Mouse (Mus musculus) intestine, postnatal 0 days (tissue): Measurements from ENCODE around the gene Alox8. TPM values are rescaled to one million over a fixed set of nuclear protein-coding genes. Genes with fewer than 3 reads are reported as not detected.
A peak's percentile ranks its signal among the peaks of the same experiment; 100 is the strongest.

Experiments
- ATAC-seq: fragments of 200-750 bp; cut with Nextera tagmentation; 2 replicates; pipeline ENCODE4 v1.8.0; 2017; ENCODE audit warnings: mild to moderate bottlenecking, moderate TSS enrichment, moderate library complexity
- H3K27ac ChIP-seq: fragments of 300-500 bp; sonication (generic); 2 replicates; pipeline ENCODE4 v1.5.1; 2014; ENCODE audit warnings: mild to moderate bottlenecking, low read depth, low read length, moderate library complexity
- H3K27me3 ChIP-seq: fragments of 300-500 bp; sonication (generic); replicated peaks from 2 replicates; pipeline ENCODE4 v1.6.1; 2014; ENCODE audit warnings: low read length, mixed read lengths; ENCODE audit not compliant: control insufficient read depth, insufficient read depth
- H3K36me3 ChIP-seq: fragments of 300-500 bp; sonication (generic); 2 replicates; pipeline ENCODE4 v1.6.1; 2014; ENCODE audit warnings: mild to moderate bottlenecking, moderate library complexity; ENCODE audit not compliant: control insufficient read depth, insufficient read depth
- H3K4me1 ChIP-seq: fragments of 300-500 bp; sonication (generic); replicated peaks from 2 replicates; pipeline ENCODE4 v1.6.1; 2014; ENCODE audit warnings: antibody characterized with exemption, low read length, mixed read lengths; ENCODE audit not compliant: control insufficient read depth, insufficient read depth
- H3K4me2 ChIP-seq: fragments of 300-500 bp; sonication (generic); replicated peaks from 2 replicates; pipeline ENCODE4 v1.6.1; 2014; ENCODE audit warnings: low read depth, mild to moderate bottlenecking, moderate library complexity
- H3K4me3 ChIP-seq: fragments of 300-500 bp; sonication (generic); 2 replicates; pipeline ENCODE4 v1.5.1; 2014; ENCODE audit warnings: low read depth, low read length
- H3K9ac ChIP-seq: fragments of 300-500 bp; sonication (generic); 2 replicates; pipeline ENCODE4 v1.6.1; 2014; ENCODE audit warnings: mild to moderate bottlenecking, low read depth, low read length
- H3K9me3 ChIP-seq: fragments of 300-500 bp; sonication (generic); 2 replicates; pipeline ENCODE4 v1.6.1; 2016; ENCODE audit warnings: mixed run types; ENCODE audit not compliant: control insufficient read depth
- CTCF ChIP-seq: sonication (generic); IDR thresholded peaks from 2 replicates; pipeline ENCODE4 v1.5.1; 2016; ENCODE audit warnings: low read depth, mild to moderate bottlenecking, control low read depth, antibody characterized with exemption, moderate library complexity
- WGBS: fragments of 180-500 bp; shearing (Covaris S2); extraction: QIAGEN DNeasy Blood & Tissue Kit; methylation state at CpG from one replicate; pipeline ENCODE4 v1.1.7; 2014; 5-methylcytosine and 5-hydroxymethylcytosine counted together
- polyA plus RNA-seq: library from polyadenylated mRNA; unstranded; fragments of >200 nt; fragmentation: Nextera tagmentation; extraction: Ambion mirVana; gene quantifications from 2 replicates; pipeline ENCODE4 v1.2.1, GENCODE M21; 2015

The Alox8 gene
- polyA plus RNA-seq, 1 experiment from 2014 or later, result not detected

GRCm38 (mm10) chr11:69172606-69173005 lies 25.0 kb downstream of the Alox8 start:
- ATAC-seq, result no peak
- Histone ChIP-seq H3K27ac (no peak overlapping the region), H3K4me1 (no peaks in the 10 kb centered on the region), H3K36me3 (no peaks in the 10 kb centered on the region), H3K4me3 (no peak overlapping the region), H3K9me3 (no peaks in the 10 kb centered on the region), H3K27me3 (no peaks in the 10 kb centered on the region), H3K9ac (no peak overlapping the region), H3K4me2 (no peak overlapping the region)
- WGBS, result 80% methylated on average over 2 of the region's 2 CpGs
- TF ChIP-seq CTCF, result no peak

GRCm38 (mm10) chr11:69171626-69172025 lies 26.0 kb downstream of the Alox8 start:
- no peaks in the 10 kb centered on the region for H3K27me3 ChIP-seq
- no peak for ATAC-seq
- peak; percentile 88 for TF ChIP-seq CTCF
- WGBS, result 30% methylated on average over 7 of the region's 7 CpGs
- no peak overlapping the region for H3K4me3 ChIP-seq
- no peak overlapping the region for H3K27ac ChIP-seq
- H3K9ac ChIP-seq, result no peak overlapping the region
- H3K36me3 ChIP-seq, result no peaks in the 10 kb centered on the region
- no peaks in the 10 kb centered on the region for H3K9me3 ChIP-seq
- H3K4me2 ChIP-seq, result no peak overlapping the region
- H3K4me1 ChIP-seq, result no peaks in the 10 kb centered on the region

GRCm38 (mm10) chr11:69169313-69169712 lies 28.3 kb downstream of the Alox8 start:
- no peaks in the 10 kb centered on the region for H3K27me3 ChIP-seq
- H3K36me3 ChIP-seq, result no peaks in the 10 kb centered on the region
- H3K4me2 ChIP-seq, result no peak overlapping the region
- H3K9ac ChIP-seq, result no peak overlapping the region
- TF ChIP-seq CTCF, result no peak
- ATAC-seq, result no peak
- 80% methylated on average over 12 of the region's 12 CpGs for WGBS
- H3K4me3 ChIP-seq, result no peak overlapping the region
- no peak overlapping the region for H3K27ac ChIP-seq
- H3K4me1 ChIP-seq, result no peaks in the 10 kb centered on the region
- no peaks in the 10 kb centered on the region for H3K9me3 ChIP-seq

- Histone ChIP-seq H3K36me3 (no peaks in the 10 kb centered on the region), H3K9me3 (no peaks in the 10 kb centered on the region), H3K4me2 (no peak within 1 kb of the TSS), H3K4me3 (no peak within 1 kb of the TSS), H3K27me3 (peaks cover 26% of the 10 kb centered on the region; the same call in 1 of the 2 replicates), H3K9ac (no peak within 1 kb of the TSS), H3K27ac (no peak within 1 kb of the TSS), H3K4me1 (no peaks in the 10 kb centered on the region)
- no peak for TF ChIP-seq CTCF
- WGBS, result 2% methylated on average over 18 of the region's 18 CpGs
- ATAC-seq, result no peak
Observed at GRCm38 (mm10) chr11:69156800-69157199, 40.8 kb downstream of the Alox8 start, which contains the start of gene Alox12b. Gene Alox12b, plus strand, starts transcription at chr11:69156989.

- no peak for ATAC-seq
- Histone ChIP-seq H3K27me3 (peaks cover 29% of the 10 kb centered on the region; the same call in 1 of the 2 replicates), H3K4me1 (no peaks in the 10 kb centered on the region), H3K9ac (no peak overlapping the region), H3K4me3 (no peak overlapping the region), H3K9me3 (no peaks in the 10 kb centered on the region), H3K36me3 (no peaks in the 10 kb centered on the region), H3K4me2 (no peak overlapping the region), H3K27ac (no peak overlapping the region)
- TF ChIP-seq CTCF, result no peak
- 31% methylated on average over 1 of the region's 1 CpGs for WGBS
Observed at GRCm38 (mm10) chr11:69155351-69155750, 42.3 kb downstream of the Alox8 start.

- 78% methylated on average over 8 of the region's 8 CpGs for WGBS
- no peak overlapping the region for H3K4me2 ChIP-seq
- H3K27ac ChIP-seq, result no peak overlapping the region
- H3K9ac ChIP-seq, result no peak overlapping the region
- no peaks in the 10 kb centered on the region for H3K36me3 ChIP-seq
- ATAC-seq, result no peak
- TF ChIP-seq CTCF, result no peak
- peaks cover 29% of the 10 kb centered on the region; the same call in 1 of the 2 replicates for H3K27me3 ChIP-seq
- H3K4me1 ChIP-seq, result no peaks in the 10 kb centered on the region
- no peak overlapping the region for H3K4me3 ChIP-seq
- no peaks in the 10 kb centered on the region for H3K9me3 ChIP-seq
Observed at GRCm38 (mm10) chr11:69153831-69154230, 43.8 kb downstream of the Alox8 start.

- Histone ChIP-seq H3K9me3 (no peaks in the 10 kb centered on the region), H3K27me3 (peaks cover 8% of the 10 kb centered on the region; the same call in 1 of the 2 replicates), H3K36me3 (no peaks in the 10 kb centered on the region), H3K27ac (no peak overlapping the region), H3K4me1 (no peaks in the 10 kb centered on the region), H3K4me3 (peak overlapping the region; percentile 6; the same call in 1 of the 2 replicates), H3K4me2 (peak overlapping the region; percentile 49), H3K9ac (no peak overlapping the region)
- TF ChIP-seq CTCF, result no peak
- 51% methylated on average over 6 of the region's 6 CpGs for WGBS
- ATAC-seq, result no peak
Observed at GRCm38 (mm10) chr11:69151004-69151403, 46.6 kb downstream of the Alox8 start.
